Mouse (Mus musculus) mature B cell (primary cell): ENCODE data around the gene B020011L13Rik.
"Not testable (repeated sequence)": the region's sequence is repeated elsewhere in the genome, so short reads cannot be mapped to it uniquely, and the experiment has no call there.

Source experiments
- in situ Hi-C: fragments of 300-500 bp; cut with MboI; formaldehyde crosslinking; loops from 2 replicates; pipeline ENCODE4 v1.14.3; 2019

B020011L13Rik gene

DNA sequence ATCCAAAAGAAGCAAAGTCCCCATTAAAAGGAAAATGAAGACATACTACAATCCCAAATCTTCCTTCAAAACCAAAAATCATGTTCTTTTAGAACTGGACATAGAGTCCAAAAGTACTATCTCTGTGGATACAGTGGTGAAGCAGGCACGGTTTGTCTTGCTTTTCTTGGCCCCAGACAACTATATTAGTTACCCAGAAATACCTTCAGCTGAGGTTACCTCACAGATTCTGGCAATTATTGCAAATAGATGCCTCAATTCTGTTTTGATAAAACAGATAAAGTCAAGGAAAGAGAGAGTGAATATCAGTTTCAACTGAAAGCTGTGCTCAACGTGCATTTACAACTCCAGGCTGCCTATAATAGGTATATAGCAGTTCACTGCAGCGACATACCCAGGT is at the start of gene B020011L13Rik:
TSS of gene B020011L13Rik (plus strand) at position 301 of the 400 bp plus-strand sequence.
- in situ Hi-C loops, result not testable (repeated sequence)

DNA sequence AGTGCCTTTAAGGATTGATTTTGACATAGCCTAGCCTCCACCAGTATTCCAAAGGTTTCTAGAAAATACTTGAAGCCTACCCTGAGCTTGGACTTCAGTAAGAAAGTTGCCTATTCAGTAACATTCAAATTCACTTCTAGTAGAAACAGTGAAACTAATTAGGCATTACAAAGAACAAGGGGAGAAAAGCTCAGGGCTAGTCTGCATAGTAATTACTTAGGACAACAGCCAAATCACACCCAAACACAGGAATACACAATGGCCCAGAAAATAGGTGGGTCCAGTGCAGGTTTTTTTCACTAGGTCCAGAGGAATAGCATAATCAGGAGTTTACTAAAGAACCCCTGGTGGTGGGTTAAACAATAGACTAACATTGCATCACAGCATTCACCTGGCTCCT is 35.3 kb downstream of the B020011L13Rik start:
- in situ Hi-C loops, result not testable (repeated sequence)

DNA sequence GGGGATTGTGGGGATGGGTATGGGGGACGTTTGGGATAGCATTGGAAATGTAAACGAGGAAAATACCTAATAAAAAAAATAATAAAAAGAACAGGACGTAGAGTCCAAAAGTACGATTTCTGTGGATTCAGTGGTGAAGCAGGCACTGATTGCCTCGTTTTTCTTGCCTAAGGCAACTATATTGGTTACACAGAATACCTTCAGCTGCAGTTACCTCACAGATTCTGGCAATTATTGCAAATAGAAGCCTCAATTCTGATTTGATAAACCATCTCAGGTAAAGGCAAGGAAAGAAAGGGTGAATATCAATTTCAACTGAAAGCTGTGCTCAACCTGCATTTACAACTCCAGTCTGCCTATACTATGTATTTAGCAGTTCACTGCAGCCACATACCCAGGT is 48.8 kb downstream of the B020011L13Rik start, which contains the start of gene Gm28360:
TSS of gene Gm28360 (plus strand) at position 301 of the 400 bp plus-strand sequence.
- in situ Hi-C loops, result not testable (repeated sequence)

DNA sequence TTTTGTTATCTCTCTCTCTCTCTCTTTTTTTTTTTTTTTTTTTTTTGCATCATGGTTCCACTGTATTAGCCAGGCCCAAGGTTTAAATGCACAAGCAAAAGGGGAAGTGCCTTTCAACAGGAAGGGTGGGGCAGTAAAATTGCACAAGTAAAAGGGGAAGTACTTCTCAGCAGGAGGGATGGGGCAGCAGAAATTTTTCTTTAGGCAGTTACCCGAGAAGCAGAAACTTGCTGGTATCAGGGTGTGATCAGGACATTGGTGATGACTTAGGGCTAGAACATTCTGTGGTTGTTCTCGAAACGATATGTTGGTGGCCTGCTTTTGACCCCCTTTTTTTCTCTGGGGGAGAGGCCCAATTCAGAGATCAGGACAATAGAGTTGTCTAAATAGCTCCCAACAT is 70.8 kb downstream of the B020011L13Rik start:
- in situ Hi-C loops, result not testable (repeated sequence)
